Mouse (Mus musculus) forebrain, embryonic 13.5 days (tissue): ENCODE results near the gene Gm3636. TPM values are rescaled to one million over a fixed set of nuclear protein-coding genes. Genes with fewer than 3 reads are reported as not detected.
A peak's percentile ranks its signal among the peaks of the same experiment; 100 is the strongest.
"Not testable (repeated sequence)": the region's sequence is repeated elsewhere in the genome, so short reads cannot be mapped to it uniquely, and the experiment has no call there.

Source experiments
- ATAC-seq: fragments of 200-750 bp; cut with Nextera tagmentation; 2 replicates; pipeline ENCODE4 v1.8.0; 2017
- H3K27ac ChIP-seq: fragments of 300-500 bp; sonication (generic); 2 replicates; pipeline ENCODE4 v1.5.1; 2015; ENCODE audit warnings: inconsistent platforms, mild to moderate bottlenecking, moderate library complexity
- H3K27me3 ChIP-seq: fragments of 300-500 bp; sonication (generic); 2 replicates; pipeline ENCODE4 v1.6.1; 2015; ENCODE audit warnings: mild to moderate bottlenecking, inconsistent platforms
- H3K36me3 ChIP-seq: fragments of 300-500 bp; sonication (generic); 2 replicates; pipeline ENCODE4 v1.6.1; 2015; ENCODE audit warnings: mild to moderate bottlenecking, inconsistent platforms; ENCODE audit not compliant: poor library complexity, severe bottlenecking
- H3K4me1 ChIP-seq: fragments of 300-500 bp; sonication (generic); 2 replicates; pipeline ENCODE4 v1.6.1; 2015; ENCODE audit warnings: inconsistent platforms
- H3K4me2 ChIP-seq: fragments of 300-500 bp; sonication (generic); 2 replicates; pipeline ENCODE4 v1.6.1; 2015; ENCODE audit warnings: inconsistent platforms, mild to moderate bottlenecking, moderate library complexity
- H3K4me3 ChIP-seq: fragments of 300-500 bp; sonication (generic); 2 replicates; pipeline ENCODE4 v1.5.1; 2015; ENCODE audit warnings: mild to moderate bottlenecking, inconsistent platforms
- H3K9ac ChIP-seq: fragments of 300-500 bp; sonication (generic); 2 replicates; pipeline ENCODE4 v1.6.1; 2015; ENCODE audit warnings: mild to moderate bottlenecking, inconsistent platforms
- H3K9me3 ChIP-seq: fragments of 300-500 bp; sonication (generic); replicated peaks from 2 replicates; pipeline ENCODE4 v1.6.1; 2016; ENCODE audit warnings: inconsistent platforms
- WGBS: fragments of 180-500 bp; shearing (Covaris S2); methylation state at CpG from one replicate; pipeline ENCODE4 v1.1.7; 2015; 5-methylcytosine and 5-hydroxymethylcytosine counted together
- polyA plus RNA-seq: library from polyadenylated mRNA; unstranded; fragments of >200 nt; fragmentation: Nextera tagmentation; extraction: Ambion mirVana; gene quantifications from 2 replicates; pipeline ENCODE4 v1.2.1, GENCODE M21; 2015

Gm3636 gene
- polyA plus RNA-seq, result 9.1 and 9.5 TPM in 2 replicates

DNA sequence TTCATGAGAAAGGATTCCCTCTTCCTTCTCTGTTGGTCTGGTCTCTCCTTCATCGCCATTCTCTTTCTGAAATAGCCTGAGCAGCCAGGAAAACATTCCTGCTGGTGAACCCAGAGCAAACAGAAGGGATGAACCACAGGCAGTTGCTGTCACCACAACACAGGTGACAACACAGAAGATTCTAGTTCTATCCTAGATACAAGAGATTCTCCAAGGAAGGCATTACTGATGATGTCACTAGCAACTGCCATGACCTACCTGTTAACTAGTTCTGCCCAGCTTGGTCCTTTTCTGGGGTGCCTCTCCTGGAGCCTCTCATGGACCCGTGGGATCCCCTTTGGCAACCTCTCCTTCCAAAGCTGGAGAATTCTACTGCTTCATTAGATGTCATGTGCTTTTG, at the start of gene Gm3636:
TSS of gene Gm3636 (minus strand) at position 101 of the 400 bp plus-strand sequence.
- not testable (repeated sequence) for H3K27me3 ChIP-seq, H3K4me2 ChIP-seq, H3K9ac ChIP-seq, H3K4me3 ChIP-seq, H3K27ac ChIP-seq, H3K36me3 ChIP-seq, ATAC-seq, H3K9me3 ChIP-seq, H3K4me1 ChIP-seq
- WGBS, result no CpG with 5 or more reads among the region's 2 CpGs

DNA sequence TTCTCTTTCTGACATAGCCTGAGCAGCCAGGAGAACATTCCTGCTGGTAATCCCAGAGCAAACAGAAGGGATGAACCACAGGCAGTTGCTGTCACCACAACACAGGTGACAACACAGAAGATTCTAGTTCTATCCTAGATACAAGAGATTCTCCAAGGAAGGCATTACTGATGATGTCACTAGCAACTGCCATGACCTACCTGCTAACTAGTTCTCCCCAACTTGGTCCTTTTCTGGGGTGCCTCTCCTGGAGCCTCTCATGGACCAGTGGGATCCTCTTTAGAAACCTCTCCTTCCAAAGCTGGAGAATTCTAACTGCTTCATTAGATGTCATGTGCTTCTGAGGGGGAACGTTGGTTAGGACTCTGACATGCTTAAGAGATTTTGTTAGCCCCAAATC, 32.2 kb upstream of the Gm3636 start, which contains the start of gene Gm8362:
TSS of gene Gm8362 (minus strand) at position 101 of the 400 bp plus-strand sequence.
- H3K27me3 ChIP-seq, H3K27ac ChIP-seq, H3K9ac ChIP-seq, H3K4me2 ChIP-seq, H3K9me3 ChIP-seq, H3K4me1 ChIP-seq, H3K4me3 ChIP-seq, ATAC-seq, H3K36me3 ChIP-seq: not testable (repeated sequence)
- WGBS, result 85% methylated on average over 1 of the region's 1 CpGs

DNA sequence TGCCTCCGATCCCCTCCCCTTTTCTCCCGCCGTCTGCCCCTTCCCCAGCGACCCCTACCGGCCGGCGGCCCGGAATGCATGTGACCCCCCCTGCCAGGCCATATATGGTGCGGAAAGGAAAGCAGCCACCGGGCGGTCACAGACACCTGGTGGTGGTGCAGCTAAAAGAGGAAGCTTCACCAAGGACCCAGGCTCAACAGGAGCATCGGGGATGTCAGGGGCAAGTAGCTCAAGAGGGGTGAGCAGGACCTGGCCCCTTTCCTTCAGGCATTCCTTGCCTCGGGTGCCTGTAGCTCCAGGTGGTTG, 15.1 kb upstream of the Gm3636 start:
- 0% methylated on average over 5 of the region's 13 CpGs for WGBS
- H3K4me3 ChIP-seq, result peak overlapping the region; percentile 47
- H3K36me3 ChIP-seq, H3K9ac ChIP-seq, H3K27me3 ChIP-seq, H3K27ac ChIP-seq, H3K9me3 ChIP-seq, H3K4me1 ChIP-seq, ATAC-seq: not testable (repeated sequence)
- peak overlapping the region; percentile 57 for H3K4me2 ChIP-seq

DNA sequence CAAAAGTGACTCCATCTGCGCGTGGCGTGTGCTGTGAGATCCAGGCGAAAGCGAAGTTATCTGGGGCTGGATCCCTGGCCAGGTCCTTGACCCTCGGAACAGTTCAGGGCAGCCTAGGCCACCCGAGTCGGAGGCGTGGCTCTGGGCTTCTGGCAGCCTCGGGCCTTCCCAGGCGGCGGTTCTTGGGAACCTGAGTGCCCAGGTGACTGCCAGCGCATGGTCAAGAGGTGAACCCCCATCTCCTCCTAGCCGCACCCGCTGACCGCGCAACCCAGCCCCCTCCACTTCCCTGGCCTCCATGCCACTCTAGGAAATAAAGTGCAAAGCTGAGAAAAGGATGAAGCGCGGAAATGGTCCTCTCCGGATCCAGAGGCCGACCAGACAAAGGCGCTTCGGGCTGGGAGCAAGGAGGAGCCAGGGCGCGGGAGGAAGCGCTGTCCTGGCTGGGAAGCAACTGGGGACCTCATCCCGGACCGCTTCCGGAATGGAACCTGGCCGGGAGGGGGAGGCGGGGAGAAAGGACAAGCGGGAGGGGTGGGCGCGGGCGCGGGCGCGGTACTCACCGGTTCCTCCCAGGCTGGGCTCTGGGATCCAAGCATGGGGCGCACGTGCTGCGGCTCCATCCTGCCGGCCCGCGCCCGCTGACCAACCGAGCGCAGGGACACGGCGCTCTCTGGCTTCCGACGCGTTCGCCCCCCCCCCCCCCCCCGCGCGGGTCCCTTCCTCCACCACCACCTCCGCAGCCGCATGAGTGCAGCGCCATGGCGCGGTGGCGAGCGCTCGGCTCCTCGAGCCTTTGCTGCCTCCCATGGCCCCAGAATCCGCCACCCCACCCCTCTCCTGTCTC, 14.5 kb upstream of the Gm3636 start:
- Histone ChIP-seq H3K9ac (peak overlapping the region; percentile 62), H3K4me2 (peak overlapping the region; percentile 57), H3K4me3 (peak overlapping the region; percentile 47)
- H3K36me3 ChIP-seq, H3K27me3 ChIP-seq, ATAC-seq, H3K4me1 ChIP-seq, H3K27ac ChIP-seq, H3K9me3 ChIP-seq: not testable (repeated sequence)
- WGBS, result under 1% methylated on average over 26 of the region's 67 CpGs

DNA sequence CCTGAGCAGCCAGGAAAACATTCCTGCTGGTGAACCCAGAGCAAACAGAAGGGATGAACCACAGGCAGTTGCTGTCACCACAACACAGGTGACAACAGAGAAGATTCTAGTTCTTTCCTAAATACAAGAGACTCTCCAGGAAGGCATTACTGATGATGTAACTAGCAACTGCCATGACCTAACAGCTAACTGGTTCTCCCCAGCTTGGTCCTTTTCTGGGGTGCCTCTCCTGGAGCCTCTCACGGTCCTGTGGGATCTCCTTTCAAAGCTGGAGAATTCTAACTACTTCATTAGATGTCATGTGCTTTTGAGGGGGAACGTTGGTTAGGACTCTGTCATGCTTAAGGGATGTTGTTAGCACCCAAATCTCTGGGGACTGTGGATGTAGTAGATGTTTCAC, 22.0 kb downstream of the Gm3636 start, which contains the start of gene Gm8050:
TSS of gene Gm8050 (minus strand) at position 101 of the 400 bp plus-strand sequence.
- 85% methylated on average over 1 of the region's 2 CpGs for WGBS
- not testable (repeated sequence) for H3K4me2 ChIP-seq, H3K4me1 ChIP-seq, H3K4me3 ChIP-seq, H3K36me3 ChIP-seq, H3K27ac ChIP-seq, H3K9ac ChIP-seq, H3K9me3 ChIP-seq, ATAC-seq, H3K27me3 ChIP-seq

Other genes starting within 250 kb of the Gm3636 start
- not detected in 2 replicates for gene Gm8356, start 205.0 kb downstream of the Gm3636 start, polyA plus RNA-seq
- 0.36 TPM in 1 of 2 replicates, not detected in the other for gene Gm3629, start 151.7 kb downstream of the Gm3636 start, polyA plus RNA-seq
- gene Gm3460, start 119.9 kb downstream of the Gm3636 start, polyA plus RNA-seq, result not detected in 2 replicates
- gene Gm10251, start 58.2 kb downstream of the Gm3636 start, polyA plus RNA-seq, result not detected in 2 replicates
- not detected in 2 replicates for gene Gm8050, start 22.1 kb downstream of the Gm3636 start, polyA plus RNA-seq
- not detected in 2 replicates for gene Gm8362, start 32.1 kb upstream of the Gm3636 start, polyA plus RNA-seq
- not detected in 2 replicates for gene Gm3642, start 98.0 kb upstream of the Gm3636 start, polyA plus RNA-seq
- gene Gm3667, start 147.6 kb upstream of the Gm3636 start, polyA plus RNA-seq, result 2.9 and 4.5 TPM in 2 replicates
- gene Gm6356, start 231.5 kb upstream of the Gm3636 start, polyA plus RNA-seq, result not detected in 2 replicates